Mouse (Mus musculus) erythroblast, adult 5-6 weeks (primary cell): ENCODE measurements around the gene Col4a6. TPM values are rescaled to one million over a fixed set of nuclear protein-coding genes. Genes with fewer than 3 reads are reported as not detected.

Experiments used
- ATAC-seq: replicated peaks from 2 replicates; pipeline ENCODE4 v1.8.0; 2016; ENCODE audit warnings: moderate number of reproducible peaks, mild to moderate bottlenecking, moderate TSS enrichment, inconsistent platforms; ENCODE audit not compliant: poor library complexity, low FRiP score, severe bottlenecking
- total RNA-seq, 2 experiments: library from RNA; stranded (forward) in 1 of 2; stranded (reverse) in 1 of 2; fragments of 150-400 nt in 1 of 2; fragments of 200-764, 138-1000 nt in 1 of 2; gene quantifications; 2 replicates each; pipeline versions ENCODE4 v1.2.3 to v1.2.4; 2015 to 2017; ENCODE audit warnings: low replicate concordance in 2 of 2

Gene Col4a6
- total RNA-seq (2015; ENCODE audit: low replicate concordance), result not detected in 2 replicates
- total RNA-seq (2017; ENCODE audit: low replicate concordance), result not detected in 2 replicates

GRCm38 (mm10) chrX:141473470-141474302 lies at the start of gene Col4a6:
Gene Col4a6 (minus strand): TSS chrX:141474076.
- no peak for ATAC-seq

GRCm38 (mm10) chrX:141503125-141503524 lies 29.2 kb upstream of the Col4a6 start:
- no peak for ATAC-seq

- ATAC-seq, result no peak
Measured at GRCm38 (mm10) chrX:141494545-141494944, 20.7 kb upstream of the Col4a6 start.

- no peak for ATAC-seq
Measured at GRCm38 (mm10) chrX:141475566-141476327, 1.9 kb upstream of the Col4a6 start.

GRCm38 (mm10) chrX:141475110-141475509 lies 1.2 kb upstream of the Col4a6 start, which contains the start of gene Col4a5:
Gene Col4a5 (plus strand): TSS chrX:141475385.
- ATAC-seq, result no peak

GRCm38 (mm10) chrX:141447936-141448335 lies 25.9 kb downstream of the Col4a6 start:
- no peak for ATAC-seq

- no peak for ATAC-seq
Measured at GRCm38 (mm10) chrX:141439423-141439822, 34.5 kb downstream of the Col4a6 start.

GRCm38 (mm10) chrX:141436780-141437179 lies 37.1 kb downstream of the Col4a6 start:
- no peak for ATAC-seq

GRCm38 (mm10) chrX:141415318-141415717 lies 58.6 kb downstream of the Col4a6 start:
- no peak for ATAC-seq

- ATAC-seq, result no peak
Measured at GRCm38 (mm10) chrX:141396243-141396642, 77.6 kb downstream of the Col4a6 start.

- ATAC-seq, result no peak
Measured at GRCm38 (mm10) chrX:141385399-141386105, 88.3 kb downstream of the Col4a6 start.

GRCm38 (mm10) chrX:141384632-141385031 lies 89.2 kb downstream of the Col4a6 start:
- ATAC-seq, result no peak

GRCm38 (mm10) chrX:141370276-141370675 lies 103.6 kb downstream of the Col4a6 start:
- no peak for ATAC-seq

- ATAC-seq, result no peak
Measured at GRCm38 (mm10) chrX:141363331-141363730, 110.5 kb downstream of the Col4a6 start.

- ATAC-seq, result no peak
Measured at GRCm38 (mm10) chrX:141341417-141341816, 132.5 kb downstream of the Col4a6 start.

- no peak for ATAC-seq
Measured at GRCm38 (mm10) chrX:141328044-141328443, 145.8 kb downstream of the Col4a6 start.

- no peak for ATAC-seq
Measured at GRCm38 (mm10) chrX:141324201-141324600, 149.7 kb downstream of the Col4a6 start.

- no peak for ATAC-seq
Measured at GRCm38 (mm10) chrX:141316217-141316616, 157.7 kb downstream of the Col4a6 start.

- ATAC-seq, result no peak
Measured at GRCm38 (mm10) chrX:141315795-141316194, 158.1 kb downstream of the Col4a6 start.
